Mouse (Mus musculus): Measurements from ENCODE around the gene Parp3.

DNA sequence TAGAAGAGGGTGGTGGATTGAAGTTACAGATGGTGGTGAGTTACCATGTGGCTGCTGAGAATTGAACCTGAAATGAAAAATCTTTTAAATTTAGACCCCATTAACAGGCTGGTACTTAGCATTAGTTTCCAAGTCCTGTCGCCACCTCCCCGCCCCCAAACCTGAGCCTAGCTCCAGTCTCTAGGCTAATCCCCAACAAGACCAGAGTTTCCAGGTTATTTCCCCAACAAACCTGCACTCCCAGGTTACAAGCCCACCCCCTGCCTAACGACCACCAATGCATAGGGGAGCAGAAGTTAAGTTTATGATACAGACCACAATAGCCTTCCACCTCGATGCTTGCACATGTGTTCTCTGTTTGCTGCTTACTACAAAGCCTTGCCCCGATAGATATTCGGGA lies 36.8 kb upstream of the Parp3 start:
- TF ChIP-seq POLR2A (IDR thresholded peaks at IDR 0.05; ENCODE audit: low read depth, low read length): no peak
- TF ChIP-seq CTCF (conservative IDR thresholded peaks at IDR 0.05; ENCODE audit: insufficient read depth, insufficient read length, low read depth, low read length): no peak

All from kidney, adult 2 months (tissue).